Mouse (Mus musculus) forebrain, embryonic 13.5 days (tissue): ENCODE results near the gene Sept4. TPM values are rescaled to one million over a fixed set of nuclear protein-coding genes. Genes with fewer than 3 reads are reported as not detected.
A peak's percentile ranks its signal among the peaks of the same experiment; 100 is the strongest.

Experiments
- ATAC-seq: fragments of 200-750 bp; cut with Nextera tagmentation; 2 replicates; pipeline ENCODE4 v1.8.0; 2017
- H3K27ac ChIP-seq: fragments of 300-500 bp; sonication (generic); 2 replicates; pipeline ENCODE4 v1.5.1; 2015; ENCODE audit warnings: inconsistent platforms, mild to moderate bottlenecking, moderate library complexity
- H3K27me3 ChIP-seq: fragments of 300-500 bp; sonication (generic); 2 replicates; pipeline ENCODE4 v1.6.1; 2015; ENCODE audit warnings: mild to moderate bottlenecking, inconsistent platforms
- H3K36me3 ChIP-seq: fragments of 300-500 bp; sonication (generic); 2 replicates; pipeline ENCODE4 v1.6.1; 2015; ENCODE audit warnings: mild to moderate bottlenecking, inconsistent platforms; ENCODE audit not compliant: poor library complexity, severe bottlenecking
- H3K4me1 ChIP-seq: fragments of 300-500 bp; sonication (generic); 2 replicates; pipeline ENCODE4 v1.6.1; 2015; ENCODE audit warnings: inconsistent platforms
- H3K4me2 ChIP-seq: fragments of 300-500 bp; sonication (generic); 2 replicates; pipeline ENCODE4 v1.6.1; 2015; ENCODE audit warnings: inconsistent platforms, mild to moderate bottlenecking, moderate library complexity
- H3K4me3 ChIP-seq: fragments of 300-500 bp; sonication (generic); 2 replicates; pipeline ENCODE4 v1.5.1; 2015; ENCODE audit warnings: mild to moderate bottlenecking, inconsistent platforms
- H3K9ac ChIP-seq: fragments of 300-500 bp; sonication (generic); 2 replicates; pipeline ENCODE4 v1.6.1; 2015; ENCODE audit warnings: mild to moderate bottlenecking, inconsistent platforms
- H3K9me3 ChIP-seq: fragments of 300-500 bp; sonication (generic); replicated peaks from 2 replicates; pipeline ENCODE4 v1.6.1; 2016; ENCODE audit warnings: inconsistent platforms
- WGBS: fragments of 180-500 bp; shearing (Covaris S2); methylation state at CpG from one replicate; pipeline ENCODE4 v1.1.7; 2015; 5-methylcytosine and 5-hydroxymethylcytosine counted together
- polyA plus RNA-seq: library from polyadenylated mRNA; unstranded; fragments of >200 nt; fragmentation: Nextera tagmentation; extraction: Ambion mirVana; gene quantifications from 2 replicates; pipeline ENCODE4 v1.2.1, GENCODE M21; 2015

Gene Sept4
- polyA plus RNA-seq, 1 experiment from 2014 or later: 13.4 TPM

DNA sequence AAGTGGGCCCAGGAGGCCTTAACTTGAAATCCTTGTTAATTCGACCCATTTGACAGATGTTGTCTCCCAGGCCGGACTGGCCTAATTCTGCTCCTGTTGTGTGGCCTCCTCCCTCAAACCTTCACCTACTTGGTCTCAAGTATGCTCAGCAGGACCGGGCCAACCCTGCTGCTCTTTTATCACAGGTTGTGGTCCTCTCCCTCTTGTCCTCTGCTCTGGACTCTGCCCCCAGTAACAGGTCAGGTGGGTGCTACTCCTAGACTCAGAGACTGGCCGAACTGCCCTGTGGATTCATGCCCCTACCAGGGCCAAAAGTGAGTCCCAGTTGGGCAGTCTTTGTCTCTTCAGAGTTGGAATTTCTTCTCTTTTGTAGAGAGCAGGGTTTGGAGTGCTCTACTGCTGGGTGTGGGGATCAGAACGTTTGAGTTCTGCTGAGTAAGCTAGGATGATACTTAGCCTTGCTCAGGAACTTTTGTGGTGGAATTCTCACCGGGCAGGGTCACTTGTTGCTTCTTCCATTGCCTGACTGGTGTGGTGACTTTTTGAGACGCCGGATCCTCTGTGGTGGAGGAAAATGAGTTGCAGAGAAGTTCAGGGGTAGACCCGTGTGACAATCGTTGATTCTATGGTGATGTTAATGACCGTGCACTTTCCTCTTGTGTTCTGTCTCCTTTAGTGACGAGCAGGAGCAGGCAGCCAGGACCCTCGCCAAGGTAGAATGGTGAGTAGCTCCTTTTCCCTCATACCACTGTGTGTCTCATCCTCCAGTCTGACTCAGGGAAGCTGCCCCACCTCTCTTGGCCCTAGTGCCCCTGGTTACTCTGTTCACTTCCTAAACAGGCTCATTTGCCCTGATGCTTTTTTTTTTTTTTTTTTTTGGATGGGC is 24.3 kb downstream of the Sept4 start:
- Histone ChIP-seq H3K4me2 (peak overlapping the region; percentile 80), H3K4me3 (peak overlapping the region; percentile 80), H3K4me1 (peaks cover 68% of the 10 kb centered on the region), H3K27ac (peak overlapping the region; percentile 90), H3K36me3 (peaks cover 15% of the 10 kb centered on the region), H3K9ac (peak overlapping the region; percentile 82), H3K27me3 (no peaks in the 10 kb centered on the region), H3K9me3 (no peaks in the 10 kb centered on the region)
- 38% methylated on average over 13 of the region's 13 CpGs for WGBS
- no peak for ATAC-seq

DNA sequence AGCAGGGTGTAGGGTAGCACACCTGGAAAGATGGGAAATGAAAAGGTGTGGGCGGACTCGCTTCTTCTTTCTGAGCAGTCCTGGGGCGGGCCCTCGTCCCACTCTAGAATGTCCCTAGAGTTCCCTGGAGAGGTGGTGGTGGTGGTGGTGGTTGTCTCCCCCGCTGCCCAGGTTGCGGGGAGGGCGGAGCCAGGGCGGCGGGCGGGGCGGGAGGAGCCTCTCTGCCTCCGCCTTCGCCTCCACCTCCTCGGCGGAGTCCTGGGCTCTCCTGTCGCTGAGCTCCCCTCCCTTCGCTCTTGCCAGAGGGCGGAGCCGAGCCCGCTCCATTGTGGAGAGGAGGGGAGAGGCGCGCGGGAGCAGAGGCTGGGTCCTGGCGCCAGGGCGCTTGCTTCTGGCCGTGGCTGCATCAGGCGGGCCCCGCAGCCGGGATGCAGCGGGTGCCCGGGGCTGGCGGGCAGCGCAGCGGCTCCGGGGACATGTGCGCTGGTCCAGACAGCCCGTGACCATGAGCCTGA is 26.7 kb downstream of the Sept4 start:
- Histone ChIP-seq H3K27ac (peak overlapping the region; percentile 94), H3K36me3 (peaks cover 39% of the 10 kb centered on the region), H3K9me3 (no peaks in the 10 kb centered on the region), H3K4me2 (peak overlapping the region; percentile 82), H3K9ac (peak overlapping the region; percentile 98), H3K4me1 (peaks cover 56% of the 10 kb centered on the region), H3K4me3 (peak overlapping the region; percentile 89), H3K27me3 (no peaks in the 10 kb centered on the region)
- WGBS: 2% methylated on average over 20 of the region's 37 CpGs
- ATAC-seq: peak; percentile 54

DNA sequence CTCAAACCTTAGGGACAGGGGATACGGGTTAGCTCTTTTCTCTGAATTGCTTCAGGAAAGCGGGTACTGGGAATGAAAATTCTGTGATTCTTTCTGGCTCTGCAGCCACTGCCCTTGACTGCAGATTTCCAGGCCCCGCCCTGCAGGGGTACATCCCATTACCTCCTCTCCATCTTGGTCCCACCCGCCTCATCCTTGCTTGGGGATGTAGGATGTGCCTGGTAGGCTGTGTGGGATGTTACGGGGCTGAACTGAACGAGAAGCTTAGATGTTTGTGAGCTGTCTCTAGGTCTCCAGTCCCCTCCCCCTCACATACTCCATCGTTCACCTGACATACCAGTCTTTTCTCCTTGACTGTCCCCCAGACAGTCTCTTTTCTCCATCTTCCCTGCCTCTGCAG is 27.3 kb downstream of the Sept4 start:
- H3K9me3 ChIP-seq: no peaks in the 10 kb centered on the region
- H3K27me3 ChIP-seq: no peaks in the 10 kb centered on the region
- H3K9ac ChIP-seq: peak overlapping the region; percentile 98
- peak overlapping the region; percentile 82 for H3K4me2 ChIP-seq
- peaks cover 45% of the 10 kb centered on the region for H3K36me3 ChIP-seq
- ATAC-seq: no peak
- peaks cover 50% of the 10 kb centered on the region for H3K4me1 ChIP-seq
- H3K4me3 ChIP-seq: peak overlapping the region; percentile 89
- WGBS: 4% methylated on average over 7 of the region's 7 CpGs
- H3K27ac ChIP-seq: peak overlapping the region; percentile 94

DNA sequence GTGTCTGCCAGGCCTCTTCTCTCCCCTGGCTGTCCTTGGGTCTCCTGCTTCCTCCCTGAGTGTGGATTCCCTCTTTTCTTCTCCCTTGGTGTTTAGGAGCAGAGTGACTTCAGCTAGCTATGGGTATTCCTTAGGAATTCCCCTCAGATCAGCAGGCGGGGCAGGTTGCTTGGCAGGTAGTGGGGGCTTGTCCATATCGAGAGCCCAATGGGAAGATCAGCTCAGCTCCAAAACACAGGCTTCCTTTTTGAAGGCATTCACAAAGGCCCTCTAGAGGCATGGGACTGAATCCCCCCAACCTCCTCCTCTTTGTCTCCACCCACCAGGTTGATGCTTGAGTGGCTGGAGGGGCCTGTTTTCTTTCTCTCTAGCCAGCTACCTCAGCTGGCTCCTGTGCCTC is 27.8 kb downstream of the Sept4 start:
- Histone ChIP-seq H3K4me2 (peak overlapping the region; percentile 82), H3K27ac (peak overlapping the region; percentile 94), H3K4me1 (peaks cover 50% of the 10 kb centered on the region), H3K27me3 (no peaks in the 10 kb centered on the region), H3K36me3 (peaks cover 50% of the 10 kb centered on the region), H3K4me3 (peak overlapping the region; percentile 89), H3K9ac (peak overlapping the region; percentile 98), H3K9me3 (no peaks in the 10 kb centered on the region)
- no peak for ATAC-seq
- WGBS: 12% methylated on average over 2 of the region's 2 CpGs

DNA sequence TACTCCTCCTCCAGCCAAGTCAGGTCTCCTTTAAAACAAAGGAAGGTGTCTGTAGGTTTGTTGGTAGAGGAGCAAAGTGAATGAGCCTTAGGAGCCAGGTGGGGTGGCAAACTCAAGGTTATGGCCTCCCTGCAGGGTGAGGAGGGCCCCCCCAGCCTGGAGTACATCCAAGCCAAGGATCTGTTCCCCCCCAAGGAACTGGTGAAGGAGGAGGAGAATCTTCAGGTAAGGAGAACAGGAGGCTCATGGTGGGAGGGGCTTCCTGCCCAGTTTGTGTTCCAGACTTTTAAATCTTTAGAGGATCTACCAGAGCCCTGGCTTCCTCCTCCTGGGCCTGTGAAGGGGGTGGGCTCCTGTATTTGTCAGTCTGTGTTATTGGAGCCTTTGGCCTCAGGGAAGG is 28.4 kb downstream of the Sept4 start:
- Histone ChIP-seq H3K36me3 (peaks cover 56% of the 10 kb centered on the region), H3K9ac (peak overlapping the region; percentile 98)
- no peak for ATAC-seq

DNA sequence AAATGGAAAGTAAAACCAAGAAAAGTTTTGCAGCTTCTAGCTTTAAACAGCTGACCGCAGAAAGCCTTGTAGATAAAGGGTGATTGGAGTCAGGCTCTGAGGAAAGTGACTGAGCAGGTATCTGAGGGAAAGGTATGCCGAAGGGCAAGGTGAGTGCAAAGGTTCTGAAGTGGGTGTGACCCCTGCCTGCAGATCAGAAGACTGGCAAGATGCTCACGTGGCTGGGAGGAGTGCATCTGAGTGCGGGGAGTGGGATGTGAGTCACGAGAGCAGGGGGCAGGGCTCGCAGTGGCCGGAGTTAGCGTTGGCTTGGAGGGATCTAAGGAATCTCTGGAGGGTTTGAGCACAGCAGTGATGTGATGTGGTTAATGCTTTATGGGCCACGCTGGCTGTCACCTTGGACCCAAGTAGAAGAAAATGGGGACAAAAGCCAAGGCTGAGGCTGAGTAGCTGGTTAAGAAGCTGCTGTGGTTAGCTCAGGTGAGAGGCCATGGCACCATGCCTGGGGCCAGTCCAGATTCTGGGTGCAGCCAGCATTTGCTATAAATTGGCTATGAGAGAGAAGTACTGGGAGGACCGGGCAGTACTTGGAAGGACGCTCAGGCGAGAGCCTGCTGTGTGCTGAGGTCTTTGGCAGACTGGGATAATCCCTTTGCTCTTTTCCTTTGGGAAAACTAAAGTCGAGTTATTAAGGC is 30.8 kb downstream of the Sept4 start:
- H3K9me3 ChIP-seq: no peaks in the 10 kb centered on the region
- 90% methylated on average over 13 of the region's 13 CpGs for WGBS
- H3K4me1 ChIP-seq: peaks cover 28% of the 10 kb centered on the region
- H3K36me3 ChIP-seq: peaks cover 76% of the 10 kb centered on the region
- no peak for ATAC-seq
- H3K4me3 ChIP-seq: no peak overlapping the region
- no peak overlapping the region for H3K4me2 ChIP-seq
- no peak overlapping the region for H3K9ac ChIP-seq
- no peaks in the 10 kb centered on the region for H3K27me3 ChIP-seq
- H3K27ac ChIP-seq: no peak overlapping the region

More for the DNA sequence above, 28.4 kb downstream of the Sept4 start:
- peaks cover 50% of the 10 kb centered on the region for H3K4me1 ChIP-seq
- H3K9me3 ChIP-seq: no peaks in the 10 kb centered on the region
- no peaks in the 10 kb centered on the region for H3K27me3 ChIP-seq
- peak overlapping the region; percentile 94 for H3K27ac ChIP-seq
- H3K4me2 ChIP-seq: peak overlapping the region; percentile 82
- H3K4me3 ChIP-seq: peak overlapping the region; percentile 89

DNA sequence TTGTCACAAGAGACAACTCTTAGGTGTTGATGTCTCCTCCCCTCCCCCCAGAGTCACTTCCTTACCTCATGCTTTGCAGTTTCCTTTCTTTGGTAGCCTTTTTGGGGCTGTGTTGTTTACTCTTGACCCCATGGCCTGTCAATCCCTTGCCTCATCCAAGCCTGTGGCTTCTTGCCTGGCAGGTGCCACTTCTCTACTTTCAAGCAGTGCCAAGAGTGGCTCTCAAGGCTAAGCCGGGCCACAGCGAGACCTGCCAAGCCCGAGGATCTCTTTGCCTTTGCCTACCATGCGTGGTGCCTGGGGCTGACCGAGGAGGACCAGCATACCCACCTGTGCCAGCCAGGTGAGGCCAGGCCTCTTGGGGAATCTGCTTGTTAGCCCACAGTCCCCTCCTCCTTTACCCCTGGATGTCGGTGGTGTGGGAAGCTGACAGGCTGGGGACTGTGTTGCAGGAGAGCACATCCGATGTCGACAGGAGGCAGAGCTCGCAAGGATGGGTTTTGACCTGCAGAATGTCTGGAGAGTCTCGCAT is 31.7 kb downstream of the Sept4 start:
- H3K36me3 ChIP-seq: peaks cover 85% of the 10 kb centered on the region
- 91% methylated on average over 10 of the region's 10 CpGs for WGBS
- no peak overlapping the region for H3K4me3 ChIP-seq
- H3K4me2 ChIP-seq: no peak overlapping the region
- ATAC-seq: no peak
- no peaks in the 10 kb centered on the region for H3K27me3 ChIP-seq
- peaks cover 19% of the 10 kb centered on the region for H3K4me1 ChIP-seq
- H3K9me3 ChIP-seq: no peaks in the 10 kb centered on the region
- no peak overlapping the region for H3K9ac ChIP-seq
- H3K27ac ChIP-seq: no peak overlapping the region

DNA sequence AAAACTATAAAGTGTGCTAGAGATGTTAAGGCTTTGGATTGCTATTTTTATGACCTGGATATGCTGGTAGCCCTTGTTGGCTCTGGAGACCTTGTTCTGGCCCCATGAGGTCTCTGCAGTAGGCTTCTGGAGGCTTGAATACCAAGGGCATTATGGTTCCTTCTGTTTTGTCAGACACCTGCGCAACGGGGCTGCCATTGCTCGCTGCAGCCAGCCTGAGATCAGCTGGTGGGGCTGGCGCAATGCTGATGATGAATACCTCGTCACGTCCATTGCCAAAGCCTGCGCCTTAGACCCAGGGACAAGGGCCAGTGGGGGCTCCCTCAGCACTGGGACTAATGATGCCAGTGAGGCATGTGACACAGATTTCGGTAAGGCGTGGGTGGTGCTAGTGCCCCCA is 33.5 kb downstream of the Sept4 start:
- no peak overlapping the region for H3K9ac ChIP-seq
- H3K4me1 ChIP-seq: peaks cover 6% of the 10 kb centered on the region
- no peak overlapping the region for H3K27ac ChIP-seq
- H3K4me3 ChIP-seq: no peak overlapping the region
- peaks cover 100% of the 10 kb centered on the region for H3K36me3 ChIP-seq
- no peak for ATAC-seq
- H3K4me2 ChIP-seq: no peak overlapping the region
- no peaks in the 10 kb centered on the region for H3K9me3 ChIP-seq
- 97% methylated on average over 9 of the region's 9 CpGs for WGBS
- no peaks in the 10 kb centered on the region for H3K27me3 ChIP-seq

DNA sequence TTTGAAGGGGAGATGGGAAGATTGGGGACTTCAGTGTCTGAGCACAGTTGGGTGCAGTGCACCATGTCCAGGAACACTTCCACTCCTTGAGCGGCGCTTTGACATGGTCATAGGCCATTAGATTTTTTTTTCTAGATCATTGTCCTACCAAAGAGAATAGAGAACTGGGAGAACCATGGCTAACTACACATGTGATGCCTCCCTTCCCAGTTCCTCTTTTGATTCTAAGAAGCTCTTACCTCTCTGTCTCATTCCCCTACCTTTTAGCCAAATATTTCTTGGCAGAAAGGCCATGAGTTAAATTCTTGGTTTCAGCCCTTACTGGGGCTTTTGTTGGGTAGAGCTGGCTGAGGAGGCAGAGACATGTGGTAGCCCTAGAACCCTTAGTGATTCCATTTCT is 34.9 kb downstream of the Sept4 start:
- 96% methylated on average over 2 of the region's 2 CpGs for WGBS
- no peak overlapping the region for H3K4me3 ChIP-seq
- no peaks in the 10 kb centered on the region for H3K9me3 ChIP-seq
- H3K9ac ChIP-seq: no peak overlapping the region
- H3K4me2 ChIP-seq: no peak overlapping the region
- ATAC-seq: no peak
- H3K4me1 ChIP-seq: no peaks in the 10 kb centered on the region
- peaks cover 100% of the 10 kb centered on the region for H3K36me3 ChIP-seq
- no peaks in the 10 kb centered on the region for H3K27me3 ChIP-seq
- no peak overlapping the region for H3K27ac ChIP-seq

DNA sequence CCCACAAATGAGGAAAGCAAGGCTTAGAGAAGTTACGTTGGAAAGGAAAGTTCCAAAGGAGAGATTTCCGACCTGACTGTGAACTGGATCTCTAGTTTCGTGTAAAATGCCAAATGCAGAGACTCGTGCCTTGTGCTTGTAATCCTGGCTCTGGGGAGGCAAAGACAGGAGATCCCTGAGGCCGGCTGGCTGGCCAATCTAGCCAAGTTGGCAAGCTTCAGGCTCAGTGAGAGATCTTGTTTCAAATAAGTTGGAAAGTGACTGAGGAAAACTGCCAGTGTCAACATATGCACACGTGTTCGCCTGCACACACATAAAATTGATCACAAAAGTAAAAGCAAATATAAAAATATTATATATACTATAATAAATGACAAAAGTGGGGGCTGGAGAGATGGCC is 40.6 kb downstream of the Sept4 start:
- H3K27me3 ChIP-seq: no peaks in the 10 kb centered on the region
- H3K4me1 ChIP-seq: no peaks in the 10 kb centered on the region
- 91% methylated on average over 7 of the region's 7 CpGs for WGBS
- no peak overlapping the region for H3K9ac ChIP-seq
- no peak for ATAC-seq
- no peak overlapping the region for H3K4me2 ChIP-seq
- H3K36me3 ChIP-seq: peaks cover 99% of the 10 kb centered on the region
- no peak overlapping the region for H3K27ac ChIP-seq
- no peak overlapping the region for H3K4me3 ChIP-seq
- H3K9me3 ChIP-seq: no peaks in the 10 kb centered on the region

DNA sequence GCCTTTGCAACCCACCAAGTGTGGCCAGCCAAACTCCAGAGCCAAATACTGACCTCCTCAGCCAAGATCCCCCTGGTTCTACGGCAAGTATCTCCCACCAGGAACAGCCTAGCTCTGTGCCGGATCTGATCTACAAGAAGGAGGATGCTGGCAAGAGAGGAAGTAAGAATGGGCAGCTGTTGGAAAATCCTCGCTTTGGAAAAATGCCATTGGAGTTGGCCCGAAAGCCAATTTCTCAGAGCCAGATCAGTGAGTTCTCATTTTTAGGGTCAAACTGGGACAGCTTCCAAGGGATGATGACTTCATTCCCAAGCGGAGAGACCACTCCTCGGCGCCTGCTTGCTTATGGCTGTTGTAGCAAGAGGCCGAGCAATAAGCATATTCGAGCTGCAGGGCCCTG is 42.8 kb downstream of the Sept4 start:
- no peaks in the 10 kb centered on the region for H3K27me3 ChIP-seq
- H3K36me3 ChIP-seq: peaks cover 99% of the 10 kb centered on the region
- H3K9ac ChIP-seq: no peak overlapping the region
- H3K4me3 ChIP-seq: no peak overlapping the region
- no peak overlapping the region for H3K4me2 ChIP-seq
- WGBS: 91% methylated on average over 9 of the region's 9 CpGs
- ATAC-seq: no peak
- H3K4me1 ChIP-seq: no peaks in the 10 kb centered on the region
- no peak overlapping the region for H3K27ac ChIP-seq
- no peaks in the 10 kb centered on the region for H3K9me3 ChIP-seq

DNA sequence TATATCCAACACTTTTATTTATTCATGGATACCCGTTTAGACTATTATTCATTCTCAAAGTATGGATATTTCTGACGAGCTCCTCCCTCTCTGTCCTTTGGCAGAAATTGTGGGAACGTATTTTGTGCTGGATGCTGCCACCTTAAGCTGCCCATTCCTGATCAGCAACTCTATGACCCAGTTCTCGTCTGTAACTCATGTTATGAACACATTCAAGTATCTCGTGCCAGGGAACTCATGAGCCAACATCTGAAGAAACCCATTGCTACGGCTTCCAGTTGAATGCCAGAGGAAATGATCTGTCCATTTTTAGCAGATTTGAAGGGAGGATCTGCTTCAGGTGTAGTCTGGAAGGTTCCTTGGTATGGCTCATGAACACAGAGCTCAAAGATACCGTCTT is 45.3 kb downstream of the Sept4 start:
- Histone ChIP-seq H3K9ac (no peak overlapping the region), H3K9me3 (peaks cover 9% of the 10 kb centered on the region), H3K4me3 (no peak overlapping the region), H3K4me1 (no peaks in the 10 kb centered on the region), H3K27me3 (no peaks in the 10 kb centered on the region), H3K36me3 (peaks cover 99% of the 10 kb centered on the region), H3K27ac (no peak overlapping the region), H3K4me2 (no peak overlapping the region)
- 93% methylated on average over 7 of the region's 7 CpGs for WGBS
- ATAC-seq: no peak
